Mouse (Mus musculus): ENCODE data around the gene Plxna4. TPM values are rescaled to one million over a fixed set of nuclear protein-coding genes. Genes with fewer than 3 reads are reported as not detected.

The Plxna4 gene
- total and polyA plus RNA-seq, 3 experiments = not detected

DNA sequence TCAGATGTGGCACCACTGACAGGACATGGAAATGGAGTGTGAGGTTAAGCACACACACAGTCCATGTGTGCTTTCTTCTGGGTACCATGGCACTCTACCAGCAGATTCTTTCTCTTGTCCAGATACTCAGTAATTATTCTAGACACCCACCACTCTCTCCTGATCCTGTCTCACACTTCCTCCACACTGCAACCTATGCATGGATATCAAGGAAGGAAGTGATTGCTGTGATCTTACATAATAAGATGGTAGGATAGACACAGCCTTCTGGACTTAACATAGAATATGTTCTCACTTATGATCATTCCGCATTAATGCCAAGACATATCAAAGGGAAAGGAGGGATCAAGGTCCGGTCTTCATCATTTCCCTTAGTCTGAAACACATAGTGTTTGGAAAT lies 92.5 kb downstream of the Plxna4 start:
- peaks cover 22% of the 10 kb centered on the region for H3K9me3 ChIP-seq (replicated peaks; ENCODE audit: low read length)
- H3K4me1 ChIP-seq (ENCODE audit: control insufficient read depth in 1 of 2, insufficient read depth in 2 of 2) = no peaks in the 10 kb centered on the region
- no peak overlapping the region for H3K4me3 ChIP-seq (replicated peaks in 1 of 3; ENCODE audit: low read depth in 2 of 3, low read length in 2 of 3, poor library complexity in 1 of 3)
- H3K36me3 ChIP-seq (replicated peaks in 1 of 2; ENCODE audit: control insufficient read depth in 1 of 2, insufficient read depth in 1 of 2, low read length in 1 of 2) = no peaks in the 10 kb centered on the region
- in situ Hi-C loops (cut with MboI; ENCODE audit: low pct_ligation_motif_present, low pct_unique_long_range_greater_than_20kb, low sequenced_read_pairs) (no loop called here), dilution Hi-C loops (cut with MboI; ENCODE audit: extremely low pct_ligation_motif_present, extremely low pct_unique_long_range_greater_than_20kb, low sequenced_read_pairs) (no loop called here)
- H3K9ac ChIP-seq (ENCODE audit: insufficient read depth, low read depth) = no peak overlapping the region
- H3K4me2 ChIP-seq (ENCODE audit: insufficient read depth, low read depth, poor library complexity, severe bottlenecking) = no peak overlapping the region
- no peak overlapping the region for H3K27ac ChIP-seq (ENCODE audit: insufficient read depth, low read depth)
- H3K27me3 ChIP-seq (replicated peaks) = peaks cover 37% of the 10 kb centered on the region
- no peaks in the 10 kb centered on the region for H3K79me2 ChIP-seq (replicated peaks; ENCODE audit: control insufficient read depth, extremely low read depth, insufficient read depth, poor library complexity, severe bottlenecking)
- TF ChIP-seq UBTF (IDR thresholded peaks at IDR 0.05; ENCODE audit: low read depth, low read length) (no peak), ZMIZ1 (IDR thresholded peaks at IDR 0.05; ENCODE audit: low read depth, low read length) (no peak)
- DNase-seq (ENCODE audit: extremely low read depth) = no peak

DNA sequence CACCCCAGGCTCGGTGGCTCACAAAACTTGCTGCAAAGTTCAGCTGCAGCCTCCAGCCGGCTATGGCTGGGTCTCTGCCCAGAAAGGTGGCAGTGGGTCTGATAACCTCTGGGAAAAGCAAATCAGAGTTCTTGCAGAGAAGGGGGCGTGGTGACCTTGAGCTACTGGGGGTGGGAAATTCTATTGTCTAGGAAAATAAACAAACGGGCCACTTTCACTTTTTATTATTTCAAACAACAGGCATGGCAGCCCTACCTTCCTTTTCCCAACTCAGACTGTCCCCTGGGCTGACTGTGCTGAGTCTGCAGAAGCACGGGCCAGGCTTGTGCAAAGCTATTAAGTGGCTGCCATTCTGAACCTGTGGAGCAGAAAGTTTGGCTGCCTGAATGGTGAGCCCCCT lies 94.4 kb downstream of the Plxna4 start:
- TF ChIP-seq TBP (conservative IDR thresholded peaks at IDR 0.05; ENCODE audit: low read depth, low read length) = no peak
- peaks cover 32% of the 10 kb centered on the region for H3K27me3 ChIP-seq (replicated peaks)
- in situ Hi-C loops (cut with MboI; ENCODE audit: low pct_ligation_motif_present, low pct_unique_long_range_greater_than_20kb, low sequenced_read_pairs) = no loop called here
- H3K4me2 ChIP-seq (ENCODE audit: insufficient read depth, low read depth, poor library complexity, severe bottlenecking) = no peak overlapping the region
- H3K79me2 ChIP-seq (replicated peaks; ENCODE audit: control insufficient read depth, extremely low read depth, insufficient read depth, poor library complexity, severe bottlenecking) = no peaks in the 10 kb centered on the region
- H3K4me1 ChIP-seq (ENCODE audit: control insufficient read depth in 1 of 2, insufficient read depth in 2 of 2) = no peaks in the 10 kb centered on the region
- no peak for DNase-seq (ENCODE audit: extremely low read depth)
- no peak overlapping the region for H3K27ac ChIP-seq (ENCODE audit: insufficient read depth, low read depth)
- no peak overlapping the region for H3K9ac ChIP-seq (ENCODE audit: insufficient read depth, low read depth)
- no peak overlapping the region for H3K4me3 ChIP-seq (replicated peaks in 1 of 3; ENCODE audit: low read depth in 2 of 3, low read length in 2 of 3, poor library complexity in 1 of 3)
- dilution Hi-C loops (cut with MboI; ENCODE audit: extremely low pct_ligation_motif_present, extremely low pct_unique_long_range_greater_than_20kb, low sequenced_read_pairs) = no loop called here
- H3K36me3 ChIP-seq (replicated peaks in 1 of 2; ENCODE audit: control insufficient read depth in 1 of 2, insufficient read depth in 1 of 2, low read length in 1 of 2) = no peaks in the 10 kb centered on the region
- peaks cover 22% of the 10 kb centered on the region for H3K9me3 ChIP-seq (replicated peaks; ENCODE audit: low read length)

DNA sequence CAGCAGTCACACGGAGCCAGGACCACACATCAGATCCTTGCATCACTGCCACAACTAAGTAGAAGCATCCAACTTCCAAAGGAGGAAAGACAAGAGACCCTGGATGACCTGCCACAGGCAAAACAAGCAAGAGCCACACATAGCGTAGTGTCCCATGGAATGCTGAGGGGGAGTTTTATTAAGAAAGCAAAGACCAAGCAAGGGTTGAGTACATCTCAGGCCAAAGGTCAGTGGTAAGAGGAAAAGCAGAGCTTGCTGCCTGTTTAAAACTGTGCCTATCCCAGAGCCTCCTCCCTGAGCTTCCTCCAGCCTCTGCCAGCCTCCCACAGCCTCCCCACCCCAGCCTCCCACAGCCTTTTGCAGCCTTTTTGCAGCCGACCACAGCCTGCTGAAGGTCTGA lies 100.9 kb downstream of the Plxna4 start:
- H3K9ac ChIP-seq (ENCODE audit: insufficient read depth, low read depth) = no peak overlapping the region
- TF ChIP-seq POLR2AphosphoS2 (IDR thresholded peaks at IDR 0.05; ENCODE audit: low read depth, low read length) (no peak), CHD1 (IDR thresholded peaks at IDR 0.05; ENCODE audit: low read depth, low read length) (no peak), RCOR1 (conservative IDR thresholded peaks at IDR 0.05; ENCODE audit: low read depth, low read length) (no peak), POLR2A (IDR thresholded peaks at IDR 0.05; ENCODE audit: low read depth, low read length) (no peak), SMC3 (IDR thresholded peaks at IDR 0.05; ENCODE audit: low read depth, low read length) (no peak), MXI1 (IDR thresholded peaks at IDR 0.05; ENCODE audit: low read depth, low read length) (no peak), USF2 (conservative IDR thresholded peaks at IDR 0.05; ENCODE audit: low read depth, low read length) (no peak), HCFC1 (IDR thresholded peaks at IDR 0.05; ENCODE audit: low read depth, low read length) (no peak), ETS1 (conservative IDR thresholded peaks at IDR 0.05; ENCODE audit: low read depth, low read length) (no peak), ZMIZ1 (IDR thresholded peaks at IDR 0.05; ENCODE audit: low read depth, low read length) (no peak), USF1 (IDR thresholded peaks at IDR 0.05; ENCODE audit: low read depth, low read length) (no peak), NELFE (IDR thresholded peaks at IDR 0.05; ENCODE audit: low read depth, low read length) (no peak), EP300 (IDR thresholded peaks at IDR 0.05; ENCODE audit: low read length) (no peak), MYC (IDR thresholded peaks at IDR 0.05; ENCODE audit: low read depth, low read length) (no peak), CTCF (conservative IDR thresholded peaks at IDR 0.05 in 1 of 2, IDR thresholded peaks at IDR 0.05 in 1 of 2; ENCODE audit: low read depth in 2 of 2, low read length in 2 of 2) (no peak), MEF2A (IDR thresholded peaks at IDR 0.05; ENCODE audit: borderline replicate concordance, low read depth, low read length) (no peak), IRF4 (IDR thresholded peaks at IDR 0.05; ENCODE audit: low read depth, low read length) (no peak)
- no peak for DNase-seq (ENCODE audit: extremely low read depth)
- H3K9me3 ChIP-seq (replicated peaks; ENCODE audit: low read length) = no peaks in the 10 kb centered on the region
- H3K27ac ChIP-seq (ENCODE audit: insufficient read depth, low read depth) = no peak overlapping the region
- peaks cover 8% of the 10 kb centered on the region for H3K27me3 ChIP-seq (replicated peaks)
- no peak overlapping the region for H3K4me3 ChIP-seq (replicated peaks in 1 of 3; ENCODE audit: low read depth in 2 of 3, low read length in 2 of 3, poor library complexity in 1 of 3)
- in situ Hi-C loops (cut with MboI; ENCODE audit: low pct_ligation_motif_present, low pct_unique_long_range_greater_than_20kb, low sequenced_read_pairs) = no loop called here
- no peaks in the 10 kb centered on the region for H3K36me3 ChIP-seq (replicated peaks in 1 of 2; ENCODE audit: control insufficient read depth in 1 of 2, insufficient read depth in 1 of 2, low read length in 1 of 2)
- H3K79me2 ChIP-seq (replicated peaks; ENCODE audit: control insufficient read depth, extremely low read depth, insufficient read depth, poor library complexity, severe bottlenecking) = no peaks in the 10 kb centered on the region
- no peaks in the 10 kb centered on the region for H3K4me1 ChIP-seq (ENCODE audit: control insufficient read depth in 1 of 2, insufficient read depth in 2 of 2)
- dilution Hi-C loops (cut with MboI; ENCODE audit: extremely low pct_ligation_motif_present, extremely low pct_unique_long_range_greater_than_20kb, low sequenced_read_pairs) = no loop called here
- H3K4me2 ChIP-seq (ENCODE audit: insufficient read depth, low read depth, poor library complexity, severe bottlenecking) = no peak overlapping the region
